Mouse (Mus musculus) skeletal muscle tissue, adult 2 months (tissue): ENCODE measurements around the gene Ccdc93.

Experiments
- DNase-seq: peaks from one replicate; pipeline ENCODE4 v3.0.0-alpha.2; 2012; ENCODE audit warnings: low read depth, low spot score

Gene Ccdc93

GRCm38 (mm10) chr1:121511966-121512365, 81.1 kb downstream of the Ccdc93 start:
- no peak for DNase-seq

- DNase-seq = no peak
Measured at GRCm38 (mm10) chr1:121518609-121519008, 87.8 kb downstream of the Ccdc93 start.

- no peak for DNase-seq
Measured at GRCm38 (mm10) chr1:121527061-121527460, 96.2 kb downstream of the Ccdc93 start.

DNA sequence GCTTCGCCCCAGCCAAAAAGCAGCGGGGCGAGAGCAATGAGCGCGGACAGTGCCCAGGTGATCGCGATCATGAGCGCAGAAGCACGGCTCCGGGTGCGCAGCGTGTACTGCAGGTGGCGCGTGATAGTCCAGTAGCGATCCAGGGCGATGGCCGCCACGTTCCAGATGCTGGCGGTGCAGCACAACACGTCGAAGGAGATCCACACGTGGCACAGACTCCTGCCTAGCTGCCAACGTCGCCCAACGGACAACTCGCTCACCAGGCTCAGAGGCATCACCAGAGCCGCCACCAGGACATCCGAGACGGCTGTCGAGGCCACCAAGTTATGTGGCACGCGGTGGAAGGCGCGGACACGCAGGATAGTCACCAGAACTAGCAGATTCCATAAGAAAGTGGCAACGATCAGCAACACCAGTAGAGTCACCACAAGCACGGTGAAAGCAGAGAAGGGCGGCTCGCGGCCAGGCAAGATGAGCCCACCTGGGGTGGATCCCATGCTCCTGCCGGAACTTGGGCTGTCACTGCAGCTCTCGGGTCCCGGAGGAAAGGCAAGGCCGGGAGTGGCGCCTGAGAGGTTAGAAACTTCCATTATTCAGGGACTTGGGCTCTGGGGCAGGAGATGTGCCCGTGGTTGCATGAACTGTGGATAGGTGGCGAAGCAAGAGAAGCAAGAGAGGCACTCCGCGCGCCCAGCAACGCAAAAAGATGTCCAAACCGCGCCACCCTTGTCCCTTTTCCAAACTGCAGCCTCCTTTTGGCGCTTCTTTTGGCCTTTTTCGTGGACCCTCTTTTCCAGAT, 97.0 kb downstream of the Ccdc93 start:
- DNase-seq = no peak

DNA sequence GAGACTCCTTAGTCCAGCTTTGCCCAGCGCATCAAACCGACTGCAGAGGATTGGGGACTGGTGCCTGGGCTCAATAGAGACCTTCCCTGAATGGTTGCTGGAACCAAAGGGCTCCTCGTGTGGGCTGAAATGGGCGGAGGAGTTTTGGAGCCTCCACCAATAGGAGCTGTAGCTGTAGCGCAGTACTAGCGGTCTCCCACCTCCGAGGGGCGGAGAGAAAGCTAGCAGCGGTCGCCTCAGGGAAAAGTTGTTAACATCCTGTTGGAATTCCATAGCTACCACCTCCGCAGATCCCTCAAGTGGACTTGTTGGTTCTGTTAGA, 97.5 kb downstream of the Ccdc93 start, which contains the start of gene Htr5b:
Htr5b (minus strand) TSS at position 67 of the 322 bp plus-strand sequence.
- DNase-seq = no peak

- DNase-seq = no peak
Measured at GRCm38 (mm10) chr1:121529286-121529685, 98.4 kb downstream of the Ccdc93 start.

DNA sequence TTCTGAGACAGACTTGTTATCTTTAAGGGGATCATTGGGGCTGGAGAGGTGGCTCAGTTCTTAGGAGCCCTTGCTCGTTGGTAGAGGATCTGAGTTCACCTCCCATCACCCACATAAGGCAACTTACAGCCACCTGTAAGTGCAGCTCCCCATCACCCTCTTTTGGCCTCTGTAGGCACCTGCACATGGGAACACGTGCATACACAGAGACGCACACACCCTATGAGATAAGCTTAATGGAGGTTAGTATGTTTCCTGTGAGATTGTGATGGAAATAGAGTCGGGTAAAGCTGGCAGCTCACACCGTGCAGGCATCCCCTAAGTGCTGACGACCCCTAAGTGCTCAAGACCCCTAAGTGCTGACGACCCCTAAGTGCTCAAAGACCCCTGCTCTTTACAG, 100.6 kb downstream of the Ccdc93 start:
- DNase-seq = no peak

GRCm38 (mm10) chr1:121540361-121540760, 109.5 kb downstream of the Ccdc93 start:
- no peak for DNase-seq

DNA sequence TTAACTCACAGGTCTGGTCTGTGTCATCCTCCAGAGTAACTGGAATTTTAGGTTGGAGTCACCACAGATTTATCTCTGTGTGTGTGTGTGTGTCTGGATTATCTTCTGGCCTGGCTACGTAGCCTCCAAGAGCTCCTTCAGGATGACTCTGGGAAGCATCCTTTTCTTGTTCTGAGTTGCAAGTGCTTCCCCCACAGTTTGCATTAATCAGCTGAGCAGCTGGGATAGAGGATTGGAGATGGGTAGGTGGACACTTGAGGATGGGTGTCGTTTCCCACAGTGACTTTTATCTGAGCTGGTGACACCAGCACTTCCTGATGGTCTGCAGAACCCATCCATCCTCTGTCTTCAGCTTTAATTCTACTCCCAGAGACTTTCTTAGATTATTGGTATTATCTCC, 116.0 kb downstream of the Ccdc93 start:
- DNase-seq = no peak

GRCm38 (mm10) chr1:121548667-121549066, 117.8 kb downstream of the Ccdc93 start:
- no peak for DNase-seq

- DNase-seq = no peak
Measured at GRCm38 (mm10) chr1:121549456-121549855, 118.6 kb downstream of the Ccdc93 start.

GRCm38 (mm10) chr1:121550801-121551456, 120.1 kb downstream of the Ccdc93 start:
- no peak for DNase-seq

GRCm38 (mm10) chr1:121551457-121551835, 120.6 kb downstream of the Ccdc93 start:
- DNase-seq = no peak
